Mouse (Mus musculus) left cerebral cortex, adult 18-20 months (tissue): ENCODE measurements at regions not wholly inside any gene's neighbourhood (a gene's known extent, or its start where the extent isn't known, plus 50 kb on each side); places are given as distances from the start of the nearest gene placed in this dataset.

Source experiments
- DNase-seq, 2 experiments: peaks; one replicate each; pipeline ENCODE4 v3.0.0; 2021 to 2022; ENCODE audit warnings: low spot score in 2 of 2, mixed read lengths in 1 of 2

DNA sequence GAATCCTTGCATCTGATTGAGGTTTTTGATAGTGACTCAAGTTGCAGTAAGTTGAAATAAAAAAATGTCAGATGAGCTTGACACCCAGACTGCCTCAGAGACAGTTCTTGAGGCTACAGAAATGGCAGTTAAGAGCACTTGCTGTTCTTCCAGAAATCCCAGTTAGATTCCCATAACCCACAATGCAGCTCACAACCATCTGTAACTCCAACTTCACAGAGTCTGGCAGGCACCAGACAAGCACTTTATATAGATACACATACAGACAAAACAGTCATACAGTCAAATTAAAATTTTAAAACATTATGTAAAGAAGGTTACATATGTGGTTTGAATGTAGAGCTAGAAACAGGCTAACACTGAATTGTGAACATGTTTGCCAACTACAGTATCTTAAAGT, 786.2 kb downstream of the Slc16a7 start:
- DNase-seq = no peak

DNA sequence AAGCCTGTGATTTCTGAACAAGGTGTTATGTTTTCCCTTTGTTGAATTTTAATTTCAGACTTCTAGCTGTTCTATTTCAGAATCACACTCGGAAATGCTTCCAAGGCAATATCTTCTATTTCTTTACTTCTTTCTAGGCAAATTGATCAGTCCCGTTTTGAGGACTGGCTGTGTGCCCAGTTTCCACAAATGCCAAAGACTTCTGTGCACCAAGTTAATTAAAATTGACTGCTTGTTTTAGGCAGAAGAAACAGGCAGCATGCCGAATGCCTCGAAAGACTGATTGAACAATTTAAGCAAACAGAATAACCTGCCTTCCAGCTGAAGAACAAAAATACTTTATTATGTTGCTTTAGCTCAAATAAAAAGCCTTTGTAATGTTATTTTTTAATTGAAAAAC, 818.5 kb downstream of the Slc16a7 start:
- peak; percentile 9 to 16 for DNase-seq

DNA sequence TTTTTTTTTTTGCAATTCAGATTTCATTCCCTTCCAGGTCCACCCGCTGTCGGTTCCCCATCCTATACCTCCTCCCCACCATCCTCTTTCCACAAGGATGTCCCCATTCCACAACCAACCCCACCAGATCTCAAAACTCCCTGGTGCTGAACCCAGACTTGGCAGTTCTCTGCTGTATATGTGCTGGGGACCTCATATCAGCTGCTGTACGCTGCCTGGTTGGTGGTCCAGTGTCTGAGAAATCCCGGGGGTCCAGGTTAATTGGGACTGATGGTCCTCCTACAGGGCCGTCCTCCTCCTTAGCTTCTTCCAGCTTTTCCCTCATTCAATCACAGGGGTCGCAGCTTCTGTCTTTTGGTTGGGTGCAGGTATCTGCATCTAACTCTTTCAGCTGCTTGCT, 825.6 kb downstream of the Slc16a7 start:
- no peak for DNase-seq

DNA sequence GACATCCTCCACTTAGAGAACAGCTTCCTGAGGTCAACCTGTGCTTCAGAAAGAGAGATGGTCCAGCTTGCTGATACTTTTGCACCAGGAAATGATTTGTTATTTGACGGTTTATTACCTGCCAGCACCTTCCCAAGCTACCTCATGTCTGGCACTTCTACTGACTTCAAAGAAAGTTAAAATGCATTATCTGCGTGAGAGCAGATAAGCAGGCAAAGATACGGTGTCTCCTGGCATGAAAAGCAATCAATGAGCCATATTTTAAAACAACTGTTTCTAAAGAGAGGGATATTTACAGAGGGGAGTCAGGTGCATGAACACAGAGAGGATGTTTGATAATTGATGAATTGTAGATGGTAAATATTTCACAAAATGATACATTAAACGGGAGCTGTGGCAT, 861.1 kb downstream of the Slc16a7 start:
- no peak for DNase-seq
